Mouse (Mus musculus) left cerebral cortex, adult 8-10 months (tissue): ENCODE data around the gene Zfp619. TPM values are rescaled to one million over a fixed set of nuclear protein-coding genes. Genes with fewer than 3 reads are reported as not detected.
"Not testable (repeated sequence)": the region's sequence is repeated elsewhere in the genome, so short reads cannot be mapped to it uniquely, and the experiment has no call there.

ENCODE experiments used
- DNase-seq, 2 experiments: peaks; one replicate each; pipeline ENCODE4 v3.0.0; 2022; ENCODE audit warnings: low spot score in 2 of 2
- total RNA-seq, 4 experiments: library from RNA; stranded (reverse); gene quantifications; 2 replicates each; pipeline ENCODE4 v1.2.4; 2022

Zfp619 gene
- total RNA-seq, 4 experiments from 2014 or later = 3.5 to 4.2 (median 3.9) TPM

GRCm38 (mm10) chr7:39588471-39589041 is 71.0 kb downstream of the Zfp619 start:
- peak; percentile 18 to 21 for DNase-seq

GRCm38 (mm10) chr7:39589044-39589443 is 71.5 kb downstream of the Zfp619 start:
- not testable (repeated sequence) for DNase-seq

Other genes starting within 250 kb of the Zfp619 start
- gene Gm5114, start 104.6 kb upstream of the Zfp619 start, total RNA-seq = not detected